Mouse (Mus musculus) liver, postnatal 0 days (tissue): Measurements from ENCODE around the gene Rrp8. TPM values are rescaled to one million over a fixed set of nuclear protein-coding genes. Genes with fewer than 3 reads are reported as not detected.

Experiments
- ATAC-seq: fragments of 200-750 bp; cut with Nextera tagmentation; 2 replicates; pipeline ENCODE4 v1.8.0; 2017; ENCODE audit warnings: mild to moderate bottlenecking, moderate library complexity
- DNase-seq: peaks from one replicate; pipeline ENCODE4 v3.0.0-alpha.2; 2016
- H3K27ac ChIP-seq: fragments of 300-500 bp; sonication (generic); 2 replicates; pipeline ENCODE4 v1.5.1; 2014; ENCODE audit warnings: antibody characterized with exemption, moderate library complexity, mild to moderate bottlenecking, low read depth
- H3K27me3 ChIP-seq: fragments of 300-500 bp; sonication (generic); 2 replicates; pipeline ENCODE4 v1.6.1; 2014; ENCODE audit warnings: low read length, control low read depth, mixed read lengths; ENCODE audit not compliant: insufficient read depth
- H3K36me3 ChIP-seq: fragments of 300-500 bp; sonication (generic); replicated peaks from 2 replicates; pipeline ENCODE4 v1.6.1; 2014; ENCODE audit warnings: mild to moderate bottlenecking, control low read depth, low read length, moderate library complexity, mixed read lengths; ENCODE audit not compliant: insufficient read depth
- H3K4me1 ChIP-seq: fragments of 300-500 bp; sonication (generic); 2 replicates; pipeline ENCODE4 v1.6.1; 2014; ENCODE audit warnings: antibody characterized with exemption, mild to moderate bottlenecking, control low read depth; ENCODE audit not compliant: insufficient read depth
- H3K4me2 ChIP-seq: fragments of 300-500 bp; sonication (generic); 2 replicates; pipeline ENCODE4 v1.6.1; 2014; ENCODE audit warnings: low read depth, mild to moderate bottlenecking, low read length, moderate library complexity, mixed read lengths
- H3K4me3 ChIP-seq: fragments of 300-500 bp; sonication (generic); 2 replicates; pipeline ENCODE4 v1.5.1; 2014; ENCODE audit warnings: low read depth, low read length
- H3K9ac ChIP-seq: fragments of 300-500 bp; sonication (generic); replicated peaks from 2 replicates; pipeline ENCODE4 v1.6.1; 2014; ENCODE audit warnings: mild to moderate bottlenecking, moderate library complexity
- H3K9me3 ChIP-seq: fragments of 300-500 bp; sonication (generic); 2 replicates; pipeline ENCODE4 v1.6.1; 2016; ENCODE audit warnings: mild to moderate bottlenecking, control low read depth, low read length, mixed read lengths
- CTCF ChIP-seq: sonication (generic); IDR thresholded peaks from 2 replicates; pipeline ENCODE4 v1.5.1; 2016; ENCODE audit warnings: antibody characterized with exemption, low read depth
- EP300 ChIP-seq: IDR thresholded peaks from 2 replicates; pipeline ENCODE4 v1.6.1; 2016; ENCODE audit warnings: antibody characterized with exemption, low read depth, mild to moderate bottlenecking
- WGBS: fragments of 180-500 bp; shearing (Covaris S2); extraction: QIAGEN DNeasy Blood & Tissue Kit; methylation state at CpG from one replicate; pipeline ENCODE4 v1.1.7; 2014; ENCODE audit not compliant: insufficient replicate concordance; 5-methylcytosine and 5-hydroxymethylcytosine counted together
- polyA plus RNA-seq: library from polyadenylated mRNA; unstranded; fragments of >200 nt; fragmentation: Nextera tagmentation; extraction: Ambion mirVana; gene quantifications from 2 replicates; pipeline ENCODE4 v1.2.1, GENCODE M21; 2015

The Rrp8 gene
- polyA plus RNA-seq, result 10.6 and 11.6 TPM in 2 replicates

GRCm38 (mm10) chr7:105736911-105737521 lies at the start of gene Rrp8:
Gene Rrp8 (minus strand): TSS chr7:105737385.
- H3K4me3 ChIP-seq, result peak within 1 kb of the TSS; percentile 94
- under 1% methylated on average over 30 of the region's 30 CpGs for WGBS
- peaks cover 22% of the 10 kb centered on the region for H3K4me1 ChIP-seq
- H3K4me2 ChIP-seq, result peak within 1 kb of the TSS; percentile 98
- no peaks in the 10 kb centered on the region for H3K27me3 ChIP-seq
- H3K9ac ChIP-seq, result peak within 1 kb of the TSS; percentile 96
- DNase-seq (peak; percentile 55), ATAC-seq (peak; percentile 25)
- H3K9me3 ChIP-seq, result no peaks in the 10 kb centered on the region
- no peak for TF ChIP-seq CTCF
- no peak for TF ChIP-seq EP300
- H3K36me3 ChIP-seq, result peaks cover 49% of the 10 kb centered on the region
- peak within 1 kb of the TSS; percentile 97 for H3K27ac ChIP-seq

GRCm38 (mm10) chr7:105786506-105787284 lies 49.5 kb upstream of the Rrp8 start:
- DNase-seq (peak; percentile 40), ATAC-seq (peak; percentile 63)
- Histone ChIP-seq H3K4me2 (peak overlapping the region; percentile 67), H3K4me3 (peak overlapping the region; percentile 48), H3K27ac (0 out of 2 replicates have a peak overlapping the region, but pooled peaks have one; percentile 24), H3K27me3 (peaks cover 35% of the 10 kb centered on the region), H3K9me3 (no peaks in the 10 kb centered on the region), H3K4me1 (0 out of 2 replicates have a peak, but pooled peaks cover 4% of the 10 kb centered on the region), H3K9ac (peak overlapping the region; percentile 45; the same call in 1 of the 2 replicates), H3K36me3 (no peaks in the 10 kb centered on the region)
- 19% methylated on average over 19 of the region's 20 CpGs for WGBS
- TF ChIP-seq CTCF (no peak), EP300 (no peak)

GRCm38 (mm10) chr7:105784556-105784955 lies 47.4 kb upstream of the Rrp8 start:
- Histone ChIP-seq H3K9me3 (no peaks in the 10 kb centered on the region), H3K4me3 (no peak overlapping the region), H3K9ac (no peak overlapping the region), H3K36me3 (no peaks in the 10 kb centered on the region), H3K4me2 (no peak overlapping the region), H3K27ac (no peak overlapping the region), H3K27me3 (peaks cover 35% of the 10 kb centered on the region), H3K4me1 (0 out of 2 replicates have a peak, but pooled peaks cover 4% of the 10 kb centered on the region)
- no peak for DNase-seq
- no peak for ATAC-seq
- WGBS, result 41% methylated on average over 4 of the region's 4 CpGs
- TF ChIP-seq CTCF (no peak), EP300 (no peak)

- Histone ChIP-seq H3K4me3 (no peak overlapping the region), H3K4me2 (no peak overlapping the region), H3K27me3 (peaks cover 35% of the 10 kb centered on the region), H3K9ac (no peak overlapping the region), H3K9me3 (no peaks in the 10 kb centered on the region), H3K27ac (no peak overlapping the region), H3K36me3 (no peaks in the 10 kb centered on the region), H3K4me1 (peaks cover 7% of the 10 kb centered on the region; the same call in 1 of the 2 replicates)
- ATAC-seq (no peak), DNase-seq (no peak)
- TF ChIP-seq EP300 (no peak), CTCF (no peak)
- WGBS, result 46% methylated on average over 4 of the region's 4 CpGs
Measured at GRCm38 (mm10) chr7:105783861-105784260, 46.7 kb upstream of the Rrp8 start.

- Histone ChIP-seq H3K36me3 (no peaks in the 10 kb centered on the region), H3K4me3 (no peak overlapping the region), H3K27me3 (peaks cover 2% of the 10 kb centered on the region; the same call in 1 of the 2 replicates), H3K9ac (no peak overlapping the region), H3K4me1 (peaks cover 15% of the 10 kb centered on the region), H3K9me3 (no peaks in the 10 kb centered on the region), H3K27ac (peak overlapping the region; percentile 59), H3K4me2 (peak overlapping the region; percentile 32)
- DNase-seq (no peak), ATAC-seq (peak; percentile 57)
- WGBS, result 42% methylated on average over 4 of the region's 4 CpGs
- TF ChIP-seq CTCF (no peak), EP300 (no peak)
Measured at GRCm38 (mm10) chr7:105778553-105779265, 41.5 kb upstream of the Rrp8 start.
